Mouse (Mus musculus): ENCODE measurements around the gene Imp4. TPM values are rescaled to one million over a fixed set of nuclear protein-coding genes. Genes with fewer than 3 reads are reported as not detected.

Imp4 gene
- polyA plus RNA-seq, 1 experiment, result 53.1 TPM

DNA sequence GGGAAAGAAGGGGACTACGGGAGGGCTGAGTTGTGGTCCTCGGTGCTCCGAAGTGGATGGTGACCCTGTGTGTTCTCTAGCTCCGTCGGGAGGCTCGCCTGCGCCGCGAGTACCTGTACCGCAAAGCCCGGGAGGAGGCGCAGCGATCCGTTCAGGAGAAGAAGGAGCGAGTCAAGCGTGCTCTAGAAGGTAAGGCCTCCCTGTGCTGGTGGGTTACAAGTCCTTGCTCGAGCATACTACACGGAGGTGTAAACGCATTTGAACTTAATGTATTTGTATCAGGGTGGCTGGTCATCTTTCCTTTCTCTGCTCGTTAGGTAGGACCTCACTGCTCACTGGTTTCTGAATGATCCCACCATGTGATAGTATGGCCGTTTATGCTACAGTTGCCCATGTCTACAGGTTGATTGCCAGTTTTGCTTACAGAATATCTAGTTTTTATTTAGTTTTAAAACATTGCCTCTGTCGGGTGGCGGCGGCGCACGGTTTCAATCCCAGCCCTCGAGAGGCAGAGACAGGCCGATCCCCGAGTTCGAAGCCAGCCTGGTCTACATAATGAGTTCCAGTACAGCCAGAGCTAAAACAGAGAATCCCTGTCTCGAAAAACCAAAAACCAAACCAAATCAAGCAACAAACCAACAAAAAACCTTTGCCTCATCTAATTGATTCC lies 445 bp downstream of the Imp4 start:
- TF ChIP-seq GATA1 (IDR thresholded peaks at IDR 0.05; ENCODE audit: low read length), result no peak

GRCm38 (mm10) chr1:34443124-34443523 lies 3.5 kb downstream of the Imp4 start:
- no peak for TF ChIP-seq GATA1 (IDR thresholded peaks at IDR 0.05; ENCODE audit: low read length)

DNA sequence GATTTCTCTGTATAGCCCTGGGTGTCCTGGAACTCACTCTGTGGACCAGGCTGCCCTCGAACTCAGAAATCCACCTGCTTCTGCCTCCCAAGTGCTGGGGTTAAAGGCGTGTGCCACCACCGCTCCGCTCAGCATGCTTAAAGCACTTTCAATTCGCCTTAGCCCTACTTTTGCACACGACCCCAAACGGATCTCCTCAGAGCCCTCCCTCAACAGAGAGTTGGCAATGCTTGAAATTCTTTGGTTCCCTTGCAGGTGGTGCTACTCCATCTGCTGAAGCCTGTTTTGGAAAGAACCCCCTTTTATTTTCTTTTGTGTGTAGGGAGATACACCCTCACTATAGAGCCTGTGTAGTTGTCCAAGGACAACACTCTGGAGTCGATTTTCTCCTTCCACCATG lies 18.8 kb downstream of the Imp4 start:
- TF ChIP-seq GATA1 (IDR thresholded peaks at IDR 0.05; ENCODE audit: low read length), result no peak

DNA sequence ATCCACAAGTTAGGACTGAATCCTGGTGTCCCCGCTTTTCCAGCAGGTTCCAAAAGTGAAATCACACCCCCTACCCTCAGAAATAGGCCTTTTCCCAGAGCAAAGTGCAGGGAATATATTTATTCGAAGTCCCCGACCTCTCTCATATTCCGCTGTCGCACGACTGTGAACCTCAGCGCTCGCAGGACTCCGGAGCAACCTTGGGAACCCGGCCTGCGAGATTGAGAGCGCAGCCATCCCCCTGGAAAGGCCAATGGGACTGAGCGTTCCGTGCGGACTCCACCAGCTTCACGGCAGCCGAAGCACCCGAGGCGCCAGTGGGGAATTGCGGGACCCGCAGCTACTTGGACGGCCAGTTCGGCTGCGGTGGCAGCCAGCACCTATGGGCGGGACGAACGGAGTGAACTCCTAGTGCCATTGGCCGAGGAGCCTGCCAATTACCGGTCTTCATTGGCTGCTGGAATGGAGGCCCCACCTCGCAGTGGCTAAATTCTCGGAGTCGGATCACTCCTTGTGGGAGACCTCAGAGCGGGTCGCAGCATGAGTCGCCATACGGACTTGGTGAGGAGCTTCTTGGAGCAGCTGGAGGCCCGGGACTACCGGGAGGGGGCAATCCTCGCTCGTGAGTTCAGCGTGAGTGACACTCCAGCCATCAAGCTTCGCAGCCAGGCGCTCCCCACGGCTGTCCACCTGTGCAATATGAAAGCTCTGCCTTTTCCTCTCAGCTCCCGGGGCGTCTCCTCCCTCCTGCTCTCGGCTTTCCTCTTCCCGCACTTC lies 19.8 kb downstream of the Imp4 start, which contains the start of gene Ptpn18:
TSS of gene Ptpn18 (plus strand) at position 479 of the 777 bp plus-strand sequence.
- no peak for TF ChIP-seq GATA1 (IDR thresholded peaks at IDR 0.05; ENCODE audit: low read length)

DNA sequence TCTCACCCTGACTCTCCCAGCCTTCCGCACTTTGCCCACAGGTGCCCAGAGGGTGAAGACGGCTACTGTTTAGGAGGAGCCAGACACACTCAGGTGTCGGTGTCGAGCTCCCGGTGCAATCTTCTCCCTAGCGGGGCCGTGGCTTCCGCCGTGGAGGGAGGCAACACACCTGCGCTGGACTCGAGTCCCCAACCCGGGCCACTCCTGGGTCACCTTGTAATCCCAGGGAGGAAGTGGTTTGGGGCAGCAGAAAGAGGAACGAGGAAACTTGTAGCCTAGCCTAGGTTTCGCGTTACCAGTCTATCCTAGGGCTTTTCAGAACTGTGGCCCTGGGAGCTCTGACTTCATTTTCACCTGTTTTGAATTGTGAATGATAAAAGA lies 20.4 kb downstream of the Imp4 start:
- no peak for TF ChIP-seq GATA1 (IDR thresholded peaks at IDR 0.05; ENCODE audit: low read length)

DNA sequence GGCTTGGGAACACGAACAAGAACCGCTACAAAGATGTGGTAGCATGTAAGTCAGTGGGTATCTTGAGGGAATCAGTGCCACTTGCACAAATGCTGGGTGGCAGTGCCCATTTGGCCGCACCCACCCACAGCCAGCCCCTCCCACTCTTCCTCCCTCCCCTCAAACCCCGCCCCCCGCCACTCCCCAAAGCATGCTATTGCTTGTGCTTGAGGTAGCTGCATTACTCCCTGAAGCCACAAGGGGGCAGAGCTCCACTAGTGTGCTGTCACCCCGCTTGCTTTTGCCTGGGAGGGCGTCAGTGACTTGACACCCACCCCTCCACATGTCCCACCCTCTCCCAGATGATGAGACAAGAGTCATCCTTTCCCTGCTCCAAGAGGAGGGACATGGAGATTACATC lies 23.1 kb downstream of the Imp4 start:
- no peak for TF ChIP-seq GATA1 (IDR thresholded peaks at IDR 0.05; ENCODE audit: low read length)

DNA sequence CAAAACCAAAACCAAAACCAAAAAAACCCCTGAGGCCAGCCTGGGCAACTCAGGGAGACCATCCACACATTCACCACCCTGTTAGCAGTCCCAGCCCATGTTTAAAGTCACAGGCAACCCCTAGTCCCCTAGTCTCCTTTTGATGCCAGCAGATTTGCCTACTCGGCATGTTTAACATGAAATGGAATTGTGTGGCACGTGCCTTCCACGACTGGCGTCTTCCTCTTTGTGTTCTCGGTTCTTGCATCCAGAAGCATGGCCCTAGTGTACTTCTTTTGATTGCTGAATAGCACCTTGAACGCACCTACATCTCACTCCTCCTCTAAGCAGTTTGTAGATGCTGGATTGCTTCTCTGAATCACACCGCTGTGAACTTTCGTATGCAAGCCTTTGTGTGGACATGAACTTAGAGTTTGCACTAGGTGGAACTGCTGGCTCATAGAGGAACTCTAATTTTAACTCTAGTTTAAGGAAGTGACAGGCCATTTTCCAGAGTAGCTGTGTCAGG lies 24.7 kb downstream of the Imp4 start:
- TF ChIP-seq GATA1 (IDR thresholded peaks at IDR 0.05; ENCODE audit: low read length), result no peak

GRCm38 (mm10) chr1:34465445-34465844 lies 25.8 kb downstream of the Imp4 start:
- no peak for TF ChIP-seq GATA1 (IDR thresholded peaks at IDR 0.05; ENCODE audit: low read length)

- TF ChIP-seq GATA1 (IDR thresholded peaks at IDR 0.05; ENCODE audit: low read length), result no peak
These were observed 28.4 kb downstream of the Imp4 start for GRCm38 (mm10) chr1:34468051-34468450.

DNA sequence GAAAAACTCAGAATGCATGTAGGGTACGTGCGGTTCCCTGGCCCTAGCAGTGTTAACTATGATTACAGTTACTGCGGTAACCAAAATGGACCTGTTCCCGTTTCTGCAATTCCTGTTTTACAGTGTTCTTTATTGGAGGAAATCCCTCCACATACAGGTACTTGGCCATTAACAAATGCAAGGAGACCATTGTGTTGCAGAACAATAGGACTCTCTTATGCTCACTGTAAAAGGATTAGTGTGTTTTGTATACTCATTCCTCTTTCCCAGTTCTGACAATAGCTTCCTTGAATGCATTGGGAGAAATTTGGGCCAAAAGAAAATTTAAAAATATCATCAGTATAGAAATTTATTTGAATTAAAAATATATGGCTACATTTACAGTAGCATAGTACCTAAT lies 28.8 kb downstream of the Imp4 start:
- TF ChIP-seq GATA1 (IDR thresholded peaks at IDR 0.05; ENCODE audit: low read length), result no peak

DNA sequence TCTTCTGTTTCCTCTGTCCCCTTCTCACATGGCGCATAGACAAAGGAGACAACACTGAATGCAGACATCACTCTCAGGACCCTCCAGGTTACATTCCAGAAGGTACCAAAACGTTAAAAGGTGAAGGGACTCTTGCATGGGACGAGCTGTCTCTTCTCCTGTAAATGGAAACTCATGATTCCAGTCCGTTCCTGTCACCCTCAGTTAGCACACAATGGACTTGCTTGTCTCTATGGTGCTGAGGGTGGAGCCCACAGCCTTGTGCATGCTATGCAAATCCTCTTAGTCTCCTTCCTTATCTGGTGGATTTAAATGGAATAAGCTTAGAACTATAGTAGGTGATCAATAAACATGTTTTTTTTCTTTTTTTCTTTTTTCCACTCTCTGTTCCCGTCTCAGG lies 30.1 kb downstream of the Imp4 start:
- no peak for TF ChIP-seq GATA1 (IDR thresholded peaks at IDR 0.05; ENCODE audit: low read length)

GRCm38 (mm10) chr1:34472427-34473300 lies 33.0 kb downstream of the Imp4 start:
- no peak for TF ChIP-seq GATA1 (IDR thresholded peaks at IDR 0.05; ENCODE audit: low read length)

DNA sequence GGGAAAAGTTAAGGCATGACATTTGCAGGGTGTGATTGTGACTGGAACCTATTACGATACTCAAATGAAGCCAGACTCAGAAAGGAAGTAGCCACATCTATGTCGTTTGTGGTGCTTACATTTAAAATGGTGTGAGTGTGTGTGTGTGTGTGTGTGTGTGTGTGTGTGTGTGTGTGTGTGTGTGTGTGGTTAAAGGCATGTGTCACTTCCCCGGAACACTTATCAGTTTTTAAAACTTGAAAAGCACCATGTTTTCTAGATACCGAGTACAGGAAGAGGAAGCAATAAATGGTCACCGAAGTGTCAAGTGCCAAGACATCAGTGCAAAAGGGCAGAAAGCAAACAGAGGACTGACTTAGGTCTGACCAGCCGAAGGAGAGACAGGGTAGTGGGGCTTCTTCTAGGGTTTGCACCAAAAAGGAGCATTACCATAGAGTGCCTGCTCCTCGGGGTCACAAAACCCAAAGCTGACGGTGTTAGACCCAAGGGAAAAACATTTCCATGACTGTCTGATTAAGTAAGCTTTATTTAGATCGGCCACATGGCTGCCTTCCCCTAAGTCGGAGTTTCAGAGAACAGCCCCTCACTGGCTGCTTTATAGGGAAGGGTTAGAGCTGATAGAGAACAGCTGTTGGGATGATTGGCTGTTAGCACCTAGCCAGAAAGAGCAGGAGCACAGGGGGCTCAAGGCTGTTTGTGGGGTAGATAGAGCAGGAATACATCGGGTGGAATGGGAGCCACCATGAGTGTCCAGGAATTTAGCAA lies 39.4 kb downstream of the Imp4 start:
- TF ChIP-seq GATA1 (IDR thresholded peaks at IDR 0.05; ENCODE audit: low read length), result no peak

DNA sequence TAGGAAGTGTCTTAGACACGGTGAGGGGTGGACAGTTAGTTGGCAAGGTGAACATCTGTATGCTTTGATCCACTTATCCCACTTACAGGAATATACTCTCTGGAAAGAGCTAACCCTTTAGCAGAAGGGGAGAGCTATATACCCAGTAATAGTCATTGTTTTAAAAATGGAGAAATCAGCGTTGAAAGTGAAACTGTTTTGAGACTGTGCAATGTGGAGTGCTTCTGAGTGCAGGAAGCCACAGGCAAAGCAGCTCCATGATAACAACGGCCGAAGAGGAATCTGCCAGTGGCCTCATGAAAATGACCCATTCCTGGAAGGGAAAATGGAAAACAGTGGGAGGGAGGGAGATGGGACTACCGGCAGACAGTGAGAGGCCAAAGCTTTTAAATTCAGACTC lies 41.1 kb downstream of the Imp4 start:
- TF ChIP-seq GATA1 (IDR thresholded peaks at IDR 0.05; ENCODE audit: low read length), result no peak
